Mouse (Mus musculus) ES-Bruce4 (cell line): ENCODE data around the gene Kcnip2.

Experiments used
- CTCF ChIP-seq: IDR thresholded peaks from one replicate; pipeline ENCODE4 v1.8.1; 2011; ENCODE audit warnings: low read depth, low read length
- EP300 ChIP-seq: IDR thresholded peaks from 2 replicates; pipeline ENCODE4 v1.6.1; 2011; ENCODE audit warnings: low read depth, low read length; ENCODE audit not compliant: insufficient read depth
- POLR2A ChIP-seq: IDR thresholded peaks from one replicate; pipeline ENCODE4 v1.8.1; 2011; ENCODE audit warnings: low read length; ENCODE audit not compliant: insufficient read depth

GRCm38 (mm10) chr19:45812673-45813252, 3.1 kb downstream of the Kcnip2 start:
- no peak for TF ChIP-seq POLR2A
- no peak for TF ChIP-seq CTCF
- no peak for TF ChIP-seq EP300
